Mouse (Mus musculus) lung, adult 2 months (tissue): ENCODE results near the gene Tbc1d9b. TPM values are rescaled to one million over a fixed set of nuclear protein-coding genes. Genes with fewer than 3 reads are reported as not detected.
A peak's percentile ranks its signal among the peaks of the same experiment; 100 is the strongest.

ENCODE experiments used
- DNase-seq: peaks from one replicate; pipeline ENCODE4 v3.0.0; 2022
- H3K4me1 ChIP-seq: fragments of 200-500 bp; 2 replicates; pipeline ENCODE4 v1.6.1; 2011; ENCODE audit warnings: low read length; ENCODE audit not compliant: control insufficient read depth, insufficient read depth
- H3K4me3 ChIP-seq: fragments of 200-500 bp; replicated peaks from 2 replicates; pipeline ENCODE3; 2011; ENCODE audit warnings: low read depth, mild to moderate bottlenecking, control low read depth, low read length; ENCODE audit errors: extremely low read depth
- CTCF ChIP-seq: fragments of 200-500 bp; IDR thresholded peaks from 2 replicates; pipeline ENCODE4 v1.5.1; 2011; ENCODE audit warnings: mild to moderate bottlenecking, low read length, control low read depth; ENCODE audit not compliant: insufficient read depth
- POLR2A ChIP-seq: fragments of 200-500 bp; IDR thresholded peaks from 2 replicates; pipeline ENCODE4 v1.6.1; 2011; ENCODE audit warnings: low read depth, mild to moderate bottlenecking, control low read depth, low read length, borderline replicate concordance; ENCODE audit errors: extremely low read depth
- WGBS: fragments of 180-500 bp; shearing (Covaris S2); methylation state at CpG from one replicate; pipeline ENCODE4 v1.1.7; 2018; 5-methylcytosine and 5-hydroxymethylcytosine counted together
- polyA plus RNA-seq: library from polyadenylated mRNA; depleted of rRNA; stranded (reverse); fragments of >200 nt; gene quantifications from 2 replicates; pipeline ENCODE4 v1.2.3, GENCODE M21; 2012; rRNA removed

Tbc1d9b gene
- 66.1 and 68.4 TPM in 2 replicates for polyA plus RNA-seq

- WGBS, result under 1% methylated on average over 71 of the region's 77 CpGs
- peak; percentile 61; the same call in 1 of the 2 replicates for TF ChIP-seq POLR2A
- TF ChIP-seq CTCF, result peak; percentile 86
- Histone ChIP-seq H3K4me3 (peak within 1 kb of the TSS; percentile 97), H3K4me1 (peaks cover 7% of the 10 kb centered on the region)
- DNase-seq, result peak; percentile 88
Observed at GRCm38 (mm10) chr11:50130811-50131766, at the start of gene Tbc1d9b. Tbc1d9b (plus strand) TSS chr11:50131396.

DNA sequence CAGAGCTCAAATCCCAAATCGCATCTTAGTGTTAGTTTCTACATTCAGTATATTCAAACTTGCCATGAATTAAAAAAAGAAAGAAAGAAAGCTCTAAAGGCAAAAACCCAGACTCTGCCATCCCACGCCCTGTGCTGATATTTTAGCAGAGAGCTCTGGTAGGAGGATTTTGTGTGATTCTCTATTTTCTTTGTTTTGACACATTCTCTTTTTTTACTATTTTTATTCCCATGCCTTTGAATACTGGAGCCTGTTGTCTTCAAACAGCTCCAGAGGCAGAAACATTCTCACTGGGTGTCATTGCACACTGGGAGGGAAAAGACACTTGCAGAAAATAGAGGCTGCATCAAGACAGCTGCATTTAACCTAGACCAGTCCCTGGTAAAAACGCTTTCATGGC lies 45.0 kb upstream of the Tbc1d9b start:
- H3K4me1 ChIP-seq, result no peaks in the 10 kb centered on the region
- no peak for DNase-seq
- no peak overlapping the region for H3K4me3 ChIP-seq
- WGBS, result 92% methylated on average over 3 of the region's 3 CpGs
- TF ChIP-seq CTCF (no peak), POLR2A (no peak)

- 90% methylated on average over 1 of the region's 1 CpGs for WGBS
- no peak for DNase-seq
- H3K4me3 ChIP-seq, result no peak overlapping the region
- no peak for TF ChIP-seq POLR2A
- no peak for TF ChIP-seq CTCF
- H3K4me1 ChIP-seq, result no peaks in the 10 kb centered on the region
Observed at GRCm38 (mm10) chr11:50089840-50090239, 41.4 kb upstream of the Tbc1d9b start.

GRCm38 (mm10) chr11:50090982-50091675 lies 40.1 kb upstream of the Tbc1d9b start:
- TF ChIP-seq CTCF (no peak), POLR2A (no peak)
- no peak for DNase-seq
- WGBS, result 66% methylated on average over 5 of the region's 5 CpGs
- H3K4me3 ChIP-seq, result no peak overlapping the region
- H3K4me1 ChIP-seq, result no peaks in the 10 kb centered on the region

DNA sequence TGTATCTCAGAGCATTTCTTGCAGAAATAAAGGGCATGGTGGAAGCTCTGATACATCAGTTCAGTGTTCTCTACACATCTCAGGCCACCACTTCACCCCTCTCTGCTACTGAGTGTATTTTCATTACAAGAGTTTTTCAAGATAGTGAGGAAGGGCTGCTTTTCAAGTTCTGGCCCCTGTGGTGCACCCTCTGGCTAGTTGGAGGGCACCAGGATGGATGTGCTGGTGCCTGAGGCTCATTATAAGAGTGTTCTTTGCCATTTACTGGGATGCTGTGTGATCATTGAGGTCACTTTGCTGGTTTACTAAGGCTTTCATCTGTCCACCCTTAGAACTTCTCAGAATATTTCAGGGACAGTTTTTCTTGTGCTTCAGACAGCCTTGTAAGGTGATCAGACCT lies 39.5 kb upstream of the Tbc1d9b start:
- Histone ChIP-seq H3K4me1 (no peaks in the 10 kb centered on the region), H3K4me3 (no peak overlapping the region)
- DNase-seq, result no peak
- TF ChIP-seq POLR2A (no peak), CTCF (no peak)

GRCm38 (mm10) chr11:50095661-50096060 lies 35.5 kb upstream of the Tbc1d9b start:
- no peak for TF ChIP-seq CTCF
- no peak for TF ChIP-seq POLR2A

DNA sequence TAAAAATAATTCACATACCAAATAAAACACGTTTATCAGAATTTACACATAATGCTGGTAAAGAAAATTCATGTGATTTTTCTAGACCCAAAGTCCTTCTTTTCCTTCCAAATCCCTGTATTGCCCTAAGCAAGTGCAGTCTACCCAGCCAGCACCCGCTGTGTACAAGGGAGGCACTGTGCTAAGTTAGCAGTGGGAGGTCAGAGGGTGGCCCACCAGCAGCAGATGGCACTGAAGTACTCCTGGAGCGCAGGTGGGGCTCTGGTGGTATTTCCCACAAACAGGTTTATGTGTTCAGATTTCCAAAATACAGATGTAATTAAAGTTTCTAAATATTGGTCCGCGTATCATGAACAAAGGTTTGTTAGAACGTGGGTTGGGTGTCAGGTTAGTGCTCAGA lies 34.1 kb upstream of the Tbc1d9b start:
- TF ChIP-seq CTCF (no peak), POLR2A (no peak)
- no peak for DNase-seq
- H3K4me1 ChIP-seq, result no peaks in the 10 kb centered on the region; the same call in 1 of the 2 replicates
- 92% methylated on average over 6 of the region's 6 CpGs for WGBS
- no peak overlapping the region for H3K4me3 ChIP-seq

More at GRCm38 (mm10) chr11:50095661-50096060, 35.5 kb upstream of the Tbc1d9b start:
- H3K4me3 ChIP-seq, result no peak overlapping the region
- H3K4me1 ChIP-seq, result no peaks in the 10 kb centered on the region; the same call in 1 of the 2 replicates
- no peak for DNase-seq
- WGBS, result 76% methylated on average over 9 of the region's 9 CpGs

- Histone ChIP-seq H3K4me1 (no peaks in the 10 kb centered on the region; the same call in 1 of the 2 replicates), H3K4me3 (no peak overlapping the region)
- 60% methylated on average over 8 of the region's 8 CpGs for WGBS
- no peak for DNase-seq
- TF ChIP-seq POLR2A, result no peak
- no peak for TF ChIP-seq CTCF
Observed at GRCm38 (mm10) chr11:50098961-50099481, 32.2 kb upstream of the Tbc1d9b start.

DNA sequence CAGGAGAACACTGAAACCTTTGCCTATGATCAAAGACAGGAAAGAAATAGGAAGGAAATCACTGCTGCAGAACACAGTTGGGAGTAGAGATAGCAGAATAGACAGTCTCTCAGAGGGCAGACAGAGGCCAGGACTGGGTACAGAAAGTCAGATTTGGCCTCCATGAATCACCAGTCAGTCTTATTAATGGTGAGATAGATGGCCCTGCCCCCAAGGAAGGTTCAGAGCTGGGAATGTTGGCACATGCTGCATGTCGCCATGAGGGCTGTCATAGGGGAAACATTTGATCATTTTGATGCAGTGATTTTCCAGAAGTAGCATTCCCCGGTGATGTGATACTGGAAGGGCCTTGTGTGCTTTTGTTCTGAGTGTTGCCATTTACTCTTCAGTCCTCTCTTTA lies 31.5 kb upstream of the Tbc1d9b start:
- no peak for DNase-seq
- TF ChIP-seq CTCF, result no peak
- no peak for TF ChIP-seq POLR2A
- Histone ChIP-seq H3K4me3 (no peak overlapping the region), H3K4me1 (no peaks in the 10 kb centered on the region; the same call in 1 of the 2 replicates)
- WGBS, result 43% methylated on average over 2 of the region's 2 CpGs
